Mouse (Mus musculus): ENCODE results near the gene Gas2.

- TF ChIP-seq CTCF (conservative IDR thresholded peaks at IDR 0.05; ENCODE audit: low read length) (no peak), POU5F1 (IDR thresholded peaks at IDR 0.05; ENCODE audit: borderline replicate concordance, low read length) (no peak), NANOG (IDR thresholded peaks at IDR 0.05; ENCODE audit: borderline replicate concordance, low read length) (no peak)
Measured at GRCm38 (mm10) chr7:51937337-51937736, 75.5 kb downstream of the Gas2 start.

All from E14TG2a.4 (cell line).